Mouse (Mus musculus) erythroblast, adult 5-6 weeks (primary cell): ENCODE measurements around the gene Tlr4. TPM values are rescaled to one million over a fixed set of nuclear protein-coding genes. Genes with fewer than 3 reads are reported as not detected.

Source experiments
- ATAC-seq: replicated peaks from 2 replicates; pipeline ENCODE4 v1.8.0; 2016; ENCODE audit warnings: moderate number of reproducible peaks, mild to moderate bottlenecking, moderate TSS enrichment, inconsistent platforms; ENCODE audit not compliant: poor library complexity, low FRiP score, severe bottlenecking
- total RNA-seq, 2 experiments: library from RNA; stranded (forward) in 1 of 2; stranded (reverse) in 1 of 2; fragments of 150-400 nt in 1 of 2; fragments of 200-764, 138-1000 nt in 1 of 2; gene quantifications; 2 replicates each; pipeline versions ENCODE4 v1.2.3 to v1.2.4; 2015 to 2017; ENCODE audit warnings: low replicate concordance in 2 of 2

The Tlr4 gene
- total RNA-seq, 2 experiments from 2014 or later = 6.3 to 6.5 TPM

DNA sequence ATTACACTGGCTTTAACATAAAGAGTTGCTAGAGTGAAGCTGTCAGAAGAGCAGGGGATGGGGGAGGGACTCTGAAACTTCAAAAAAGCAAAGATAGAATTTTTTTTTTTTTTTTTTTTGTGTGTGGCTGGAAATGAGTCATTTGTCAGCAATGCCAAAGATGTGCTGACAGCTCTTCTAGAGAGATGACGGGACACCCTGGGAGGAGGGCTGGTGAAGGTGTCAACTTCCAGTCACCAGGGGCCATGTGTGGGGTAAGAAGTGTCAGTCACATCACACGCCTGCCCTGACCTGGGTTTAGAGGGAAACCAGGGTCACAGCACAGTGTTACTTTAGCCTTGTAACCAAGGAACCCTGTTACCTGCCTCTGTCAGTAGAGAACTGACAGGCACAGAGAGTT lies 67.2 kb downstream of the Tlr4 start:
- no peak for ATAC-seq

DNA sequence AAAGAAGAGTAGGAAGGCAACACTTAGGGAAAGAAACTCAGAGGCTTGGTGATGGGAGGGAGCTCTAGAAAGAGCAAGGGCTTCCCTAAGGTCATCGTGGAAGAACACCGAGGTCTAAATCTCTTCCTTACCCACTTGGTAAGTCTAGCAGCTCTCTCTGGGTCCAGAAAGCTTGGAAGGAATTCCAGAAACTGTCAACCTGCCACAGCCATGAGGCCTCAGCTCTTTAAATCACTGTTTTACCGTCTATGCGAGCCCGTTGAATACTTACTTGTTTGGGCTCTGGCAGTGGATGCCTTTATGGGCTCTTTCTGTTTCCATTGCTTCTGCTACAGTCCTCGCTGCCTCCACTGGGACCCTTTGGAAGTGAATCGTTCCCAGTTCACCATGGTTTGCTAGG lies 67.6 kb downstream of the Tlr4 start:
- no peak for ATAC-seq

- ATAC-seq = no peak
These were observed 72.7 kb downstream of the Tlr4 start for GRCm38 (mm10) chr4:66900126-66900525.

DNA sequence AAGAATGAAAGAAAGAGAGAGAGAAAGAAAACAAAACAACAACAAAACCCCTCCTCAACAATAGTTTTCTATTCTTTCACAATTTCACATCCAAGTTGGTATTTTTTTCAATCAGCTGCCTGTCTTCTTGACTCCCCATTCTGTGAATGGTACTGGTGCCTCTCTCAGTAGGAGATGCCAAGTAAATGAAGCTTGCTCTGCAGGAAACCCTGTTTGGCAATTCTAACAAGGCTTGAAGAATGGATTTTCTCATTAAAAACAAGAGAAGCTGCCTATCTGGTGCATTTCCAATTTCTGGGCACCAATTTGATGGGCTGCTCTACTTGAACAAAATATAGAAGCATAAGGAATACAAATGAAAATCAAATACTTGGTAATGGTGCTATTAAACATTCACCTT lies 74.1 kb downstream of the Tlr4 start:
- no peak for ATAC-seq

DNA sequence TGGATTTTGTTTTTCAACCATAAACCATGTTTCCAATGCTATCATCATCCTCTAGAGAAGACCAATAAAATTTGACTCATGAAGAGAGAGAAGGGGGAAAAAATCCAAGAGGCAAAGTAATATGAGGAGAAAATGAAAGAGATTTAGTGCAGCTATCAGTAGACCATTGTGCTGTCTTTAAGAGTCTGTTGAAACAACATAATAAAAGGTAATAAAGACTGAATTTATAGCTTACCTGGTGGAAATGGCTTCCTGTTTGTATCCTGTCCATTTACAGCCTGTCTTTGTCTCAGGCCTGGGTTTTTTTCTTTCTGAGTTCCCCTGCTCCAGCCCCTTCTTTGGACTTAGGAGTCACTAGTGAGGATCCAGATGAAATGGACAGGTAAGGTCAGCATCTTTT lies 81.0 kb downstream of the Tlr4 start:
- ATAC-seq = no peak

GRCm38 (mm10) chr4:66919630-66920372 lies 92.4 kb downstream of the Tlr4 start:
- ATAC-seq = no peak

- ATAC-seq = no peak
These were observed 96.4 kb downstream of the Tlr4 start for GRCm38 (mm10) chr4:66923616-66924276.

DNA sequence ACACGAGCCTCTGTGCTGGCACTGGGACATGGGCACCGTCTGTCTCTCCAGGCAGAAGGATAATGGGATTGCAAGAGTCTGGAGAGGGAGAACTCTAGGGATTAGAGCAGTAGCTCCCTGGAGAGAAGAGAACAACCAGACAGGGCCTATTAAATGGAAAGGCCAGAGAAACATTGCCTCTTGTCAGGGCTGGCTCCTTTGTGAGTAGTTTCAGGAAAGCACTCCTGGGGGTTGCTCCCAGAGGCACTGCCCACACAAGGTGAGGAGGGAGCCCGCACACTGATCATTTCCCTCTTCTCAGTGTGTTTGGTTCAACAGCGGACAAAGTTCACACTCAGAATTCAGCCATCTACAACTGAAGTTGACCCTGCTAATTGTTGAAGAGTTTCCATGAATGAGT lies 98.7 kb downstream of the Tlr4 start:
- no peak for ATAC-seq

GRCm38 (mm10) chr4:66927537-66928088 lies 100.2 kb downstream of the Tlr4 start:
- ATAC-seq = no peak

- ATAC-seq = no peak
These were observed 111.2 kb downstream of the Tlr4 start for GRCm38 (mm10) chr4:66938489-66939061.

GRCm38 (mm10) chr4:66941894-66942293 lies 114.5 kb downstream of the Tlr4 start:
- no peak for ATAC-seq

GRCm38 (mm10) chr4:66943699-66944098 lies 116.3 kb downstream of the Tlr4 start:
- no peak for ATAC-seq

DNA sequence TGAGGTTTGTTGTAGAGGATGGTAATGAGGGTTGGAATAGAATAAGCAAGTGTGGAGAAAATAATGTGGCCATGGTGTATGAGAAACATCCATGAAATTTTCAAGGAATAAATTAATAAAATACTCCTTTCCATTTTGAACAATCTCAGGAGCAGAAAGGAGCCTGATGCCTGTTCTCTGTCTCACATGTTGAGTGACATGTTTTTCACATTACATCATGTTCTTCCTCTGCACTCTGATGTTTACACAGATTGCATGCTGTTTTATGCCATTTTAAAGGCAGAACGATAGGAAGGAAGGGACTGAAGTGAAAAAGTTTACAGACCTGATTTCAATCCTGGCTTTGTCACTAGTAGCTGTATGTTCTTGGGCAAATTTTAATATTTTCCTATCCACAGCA lies 120.3 kb downstream of the Tlr4 start:
- ATAC-seq = no peak

DNA sequence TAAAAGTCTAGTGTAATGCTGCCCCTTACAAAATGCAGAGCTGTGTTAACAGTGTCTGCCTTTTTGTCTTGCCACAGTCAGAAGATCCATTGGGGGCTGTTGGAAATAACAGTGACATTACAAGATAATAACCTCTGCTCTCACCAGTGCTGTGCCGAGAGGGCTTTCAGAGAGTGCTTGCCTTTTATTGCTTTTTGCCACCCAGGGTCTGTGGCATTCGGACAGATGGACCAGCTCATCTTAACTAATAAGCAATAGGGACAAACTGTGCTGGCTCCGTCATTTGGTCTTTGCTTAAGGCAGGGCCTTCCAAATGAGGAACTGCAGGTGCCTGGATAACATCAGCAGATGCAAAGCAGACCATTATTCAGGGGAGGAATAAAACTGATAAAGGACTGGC lies 147.5 kb downstream of the Tlr4 start:
- ATAC-seq = no peak
